Mouse (Mus musculus) midbrain, embryonic 15.5 days (tissue): ENCODE data around the gene Sgca. TPM values are rescaled to one million over a fixed set of nuclear protein-coding genes. Genes with fewer than 3 reads are reported as not detected.

Experiments
- ATAC-seq: fragments of 200-750 bp; cut with Nextera tagmentation; replicated peaks from 2 replicates; pipeline ENCODE4 v1.8.0; 2017; ENCODE audit warnings: moderate TSS enrichment
- H3K27ac ChIP-seq: fragments of 300-500 bp; sonication (generic); 2 replicates; pipeline ENCODE4 v1.5.1; 2015; ENCODE audit warnings: mild to moderate bottlenecking, inconsistent platforms
- H3K27me3 ChIP-seq: fragments of 300-500 bp; sonication (generic); replicated peaks from 2 replicates; pipeline ENCODE4 v1.6.1; 2015; ENCODE audit warnings: inconsistent platforms
- H3K36me3 ChIP-seq: fragments of 300-500 bp; sonication (generic); replicated peaks from 2 replicates; pipeline ENCODE4 v1.6.1; 2015; ENCODE audit warnings: inconsistent platforms
- H3K4me1 ChIP-seq: fragments of 300-500 bp; sonication (generic); 2 replicates; pipeline ENCODE4 v1.6.1; 2015; ENCODE audit warnings: inconsistent platforms
- H3K4me2 ChIP-seq: fragments of 300-500 bp; sonication (generic); 2 replicates; pipeline ENCODE4 v1.6.1; 2015; ENCODE audit warnings: inconsistent platforms, mild to moderate bottlenecking, moderate library complexity
- H3K4me3 ChIP-seq: fragments of 300-500 bp; sonication (generic); 2 replicates; pipeline ENCODE4 v1.5.1; 2015; ENCODE audit warnings: mild to moderate bottlenecking, inconsistent platforms
- H3K9ac ChIP-seq: fragments of 300-500 bp; sonication (generic); 2 replicates; pipeline ENCODE4 v1.6.1; 2015; ENCODE audit warnings: mild to moderate bottlenecking, inconsistent platforms
- H3K9me3 ChIP-seq: fragments of 300-500 bp; sonication (generic); 2 replicates; pipeline ENCODE4 v1.6.1; 2016; ENCODE audit warnings: inconsistent platforms
- WGBS: fragments of 180-500 bp; shearing (Covaris S2); methylation state at CpG from one replicate; pipeline ENCODE4 v1.1.7; 2015; ENCODE audit warnings: mixed read lengths; 5-methylcytosine and 5-hydroxymethylcytosine counted together
- polyA plus RNA-seq: library from polyadenylated mRNA; unstranded; fragments of >200 nt; fragmentation: Nextera tagmentation; extraction: Ambion mirVana; gene quantifications from 2 replicates; pipeline ENCODE4 v1.2.1, GENCODE M21; 2015

Gene Sgca
- polyA plus RNA-seq, 1 experiment from 2014 or later = not detected

GRCm38 (mm10) chr11:94990749-94991577, 14.8 kb upstream of the Sgca start, which contains the start of gene Ppp1r9b:
Gene Ppp1r9b, plus strand, starts transcription at chr11:94991035.
- under 1% methylated on average over 61 of the region's 69 CpGs for WGBS
- Histone ChIP-seq H3K4me3 (peak within 1 kb of the TSS; percentile 97), H3K9me3 (no peaks in the 10 kb centered on the region), H3K4me2 (peak within 1 kb of the TSS; percentile 98), H3K4me1 (peaks cover 63% of the 10 kb centered on the region), H3K27ac (peak within 1 kb of the TSS; percentile 96), H3K36me3 (no peaks in the 10 kb centered on the region), H3K27me3 (no peaks in the 10 kb centered on the region), H3K9ac (peak within 1 kb of the TSS; percentile 98)
- peak; percentile 81 for ATAC-seq

GRCm38 (mm10) chr11:94990102-94990748, 14.1 kb upstream of the Sgca start:
- peak overlapping the region; percentile 97 for H3K4me3 ChIP-seq
- ATAC-seq = no peak
- H3K27me3 ChIP-seq = no peaks in the 10 kb centered on the region
- no peaks in the 10 kb centered on the region for H3K36me3 ChIP-seq
- H3K4me2 ChIP-seq = peak overlapping the region; percentile 98
- no peaks in the 10 kb centered on the region for H3K9me3 ChIP-seq
- H3K27ac ChIP-seq = peak overlapping the region; percentile 96
- WGBS = 40% methylated on average over 6 of the region's 6 CpGs
- peak overlapping the region; percentile 98 for H3K9ac ChIP-seq
- peaks cover 56% of the 10 kb centered on the region for H3K4me1 ChIP-seq

DNA sequence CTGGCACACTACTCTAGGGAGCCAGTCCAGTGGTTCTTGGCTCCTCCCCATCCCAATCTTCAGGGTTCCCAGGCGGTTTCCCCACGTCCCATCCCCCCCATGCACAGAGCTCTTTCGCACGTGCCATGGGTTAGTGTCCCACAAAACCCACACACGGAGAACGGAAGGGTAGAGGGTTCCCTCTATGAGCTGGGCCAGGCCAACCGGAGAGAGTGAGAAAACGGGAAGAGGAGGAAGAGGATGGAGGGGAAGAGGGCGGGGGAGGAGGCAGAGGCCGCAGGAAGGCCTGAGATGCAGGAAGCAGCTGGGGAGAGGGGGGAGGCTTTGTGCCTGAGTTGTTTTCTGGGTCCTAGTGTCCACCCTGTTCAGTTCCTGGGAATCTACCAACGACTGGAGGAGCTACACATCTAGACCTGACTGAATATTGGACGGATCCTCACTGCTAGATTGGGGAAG, 13.5 kb upstream of the Sgca start:
- Histone ChIP-seq H3K9me3 (no peaks in the 10 kb centered on the region), H3K9ac (peak overlapping the region; percentile 68), H3K36me3 (no peaks in the 10 kb centered on the region), H3K27ac (peak overlapping the region; percentile 96), H3K4me1 (peaks cover 50% of the 10 kb centered on the region), H3K4me2 (peak overlapping the region; percentile 98), H3K4me3 (peak overlapping the region; percentile 97), H3K27me3 (no peaks in the 10 kb centered on the region)
- under 1% methylated on average over 12 of the region's 12 CpGs for WGBS
- peak; percentile 59 for ATAC-seq

DNA sequence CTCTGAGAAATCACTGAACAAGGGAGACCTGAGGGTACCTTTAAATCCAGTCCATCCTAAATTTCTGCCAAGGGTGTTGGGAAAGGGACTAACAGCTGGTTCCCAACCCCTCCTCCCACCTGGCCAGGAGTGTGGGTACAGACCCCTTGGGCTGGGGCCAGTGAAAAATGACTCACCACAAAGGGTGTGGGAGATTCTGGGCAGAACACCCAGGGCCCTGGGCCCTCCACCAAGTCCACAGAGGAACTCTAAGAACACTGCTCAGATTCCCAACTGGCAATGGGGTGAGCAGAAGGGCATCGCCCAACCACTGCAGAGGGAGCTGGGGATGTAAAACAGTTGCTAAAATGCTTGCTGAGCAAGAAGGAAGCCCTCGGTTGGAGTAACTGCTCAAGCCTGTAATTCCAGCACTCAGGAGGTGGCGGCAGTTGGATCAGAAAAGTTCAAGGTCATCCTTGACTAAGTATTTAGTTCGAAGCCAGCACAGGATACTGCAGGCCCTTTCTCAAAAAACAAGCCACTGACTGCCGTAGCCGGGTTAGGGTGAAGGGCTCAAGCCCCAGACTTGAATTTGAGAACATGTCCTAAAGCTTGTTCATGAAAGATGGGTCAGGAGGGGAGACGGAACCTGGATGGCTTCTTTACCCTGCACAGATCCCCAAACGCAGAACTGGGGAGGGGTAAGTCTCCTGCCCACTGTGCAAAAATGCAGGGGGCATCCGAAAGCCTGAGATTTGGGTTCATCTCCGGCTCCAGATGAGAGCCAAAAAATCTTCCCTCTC, 12.8 kb upstream of the Sgca start:
- WGBS = 20% methylated on average over 10 of the region's 10 CpGs
- Histone ChIP-seq H3K4me3 (peak overlapping the region; percentile 97), H3K4me1 (peaks cover 43% of the 10 kb centered on the region), H3K4me2 (peak overlapping the region; percentile 98), H3K36me3 (no peaks in the 10 kb centered on the region), H3K9me3 (no peaks in the 10 kb centered on the region), H3K27me3 (no peaks in the 10 kb centered on the region), H3K9ac (peak overlapping the region; percentile 68), H3K27ac (peak overlapping the region; percentile 96)
- ATAC-seq = no peak

GRCm38 (mm10) chr11:94987851-94988250, 11.7 kb upstream of the Sgca start:
- H3K36me3 ChIP-seq = no peaks in the 10 kb centered on the region
- peaks cover 32% of the 10 kb centered on the region for H3K4me1 ChIP-seq
- no peak overlapping the region for H3K27ac ChIP-seq
- H3K27me3 ChIP-seq = no peaks in the 10 kb centered on the region
- no peaks in the 10 kb centered on the region for H3K9me3 ChIP-seq
- H3K9ac ChIP-seq = no peak overlapping the region
- H3K4me3 ChIP-seq = no peak overlapping the region
- 85% methylated on average over 8 of the region's 8 CpGs for WGBS
- H3K4me2 ChIP-seq = no peak overlapping the region
- ATAC-seq = no peak

DNA sequence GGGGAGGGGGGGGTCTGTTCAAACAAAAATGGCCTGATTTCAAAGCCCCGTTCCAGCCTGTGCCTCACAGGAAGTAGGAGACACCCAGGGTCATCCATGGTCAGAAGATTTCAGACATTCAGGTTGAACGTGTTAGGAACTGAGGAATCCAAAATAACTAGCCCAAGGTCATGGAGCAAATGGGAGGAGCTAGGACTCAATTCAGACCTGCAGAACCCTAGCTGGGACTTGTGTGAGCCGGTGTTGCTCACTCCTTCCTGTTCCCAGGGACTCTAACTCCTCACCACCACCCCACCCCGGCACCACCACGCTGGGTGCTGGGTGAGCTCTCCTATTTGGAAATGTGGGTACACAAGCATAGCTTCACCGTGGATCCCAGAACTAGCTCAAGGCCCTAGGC, 11.2 kb upstream of the Sgca start:
- no peak for ATAC-seq
- H3K9ac ChIP-seq = no peak overlapping the region

DNA sequence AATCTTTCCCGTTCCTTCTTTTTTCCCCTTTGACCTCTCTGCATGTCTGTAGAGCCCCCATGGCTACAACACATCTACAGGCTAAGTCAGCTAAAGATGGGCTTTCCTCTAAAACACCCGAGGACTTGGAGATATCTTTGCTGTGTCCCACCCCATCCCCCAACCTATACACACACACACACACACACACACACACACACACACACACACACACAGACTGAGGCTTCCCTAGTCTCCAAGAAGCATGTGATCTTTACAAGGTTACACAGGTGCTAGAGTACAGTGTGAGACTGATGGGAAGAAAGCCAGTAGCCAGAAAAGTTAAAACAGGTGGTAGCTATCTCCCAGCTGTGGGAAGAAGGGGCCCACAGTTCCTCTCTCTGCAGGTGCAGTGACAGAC, 10.3 kb upstream of the Sgca start:
- H3K4me2 ChIP-seq = no peak overlapping the region
- no peak overlapping the region for H3K27ac ChIP-seq
- no peaks in the 10 kb centered on the region for H3K9me3 ChIP-seq
- ATAC-seq = no peak
- H3K36me3 ChIP-seq = no peaks in the 10 kb centered on the region
- no peaks in the 10 kb centered on the region for H3K27me3 ChIP-seq
- H3K9ac ChIP-seq = no peak overlapping the region
- 51% methylated on average over 2 of the region's 2 CpGs for WGBS
- H3K4me1 ChIP-seq = peaks cover 29% of the 10 kb centered on the region
- no peak overlapping the region for H3K4me3 ChIP-seq

More for the DNA sequence above, 11.2 kb upstream of the Sgca start:
- no peaks in the 10 kb centered on the region for H3K9me3 ChIP-seq
- 34% methylated on average over 6 of the region's 6 CpGs for WGBS
- H3K36me3 ChIP-seq = no peaks in the 10 kb centered on the region
- no peak overlapping the region for H3K4me2 ChIP-seq
- H3K4me3 ChIP-seq = no peak overlapping the region
- H3K4me1 ChIP-seq = peaks cover 29% of the 10 kb centered on the region
- H3K27me3 ChIP-seq = no peaks in the 10 kb centered on the region
- no peak overlapping the region for H3K27ac ChIP-seq

DNA sequence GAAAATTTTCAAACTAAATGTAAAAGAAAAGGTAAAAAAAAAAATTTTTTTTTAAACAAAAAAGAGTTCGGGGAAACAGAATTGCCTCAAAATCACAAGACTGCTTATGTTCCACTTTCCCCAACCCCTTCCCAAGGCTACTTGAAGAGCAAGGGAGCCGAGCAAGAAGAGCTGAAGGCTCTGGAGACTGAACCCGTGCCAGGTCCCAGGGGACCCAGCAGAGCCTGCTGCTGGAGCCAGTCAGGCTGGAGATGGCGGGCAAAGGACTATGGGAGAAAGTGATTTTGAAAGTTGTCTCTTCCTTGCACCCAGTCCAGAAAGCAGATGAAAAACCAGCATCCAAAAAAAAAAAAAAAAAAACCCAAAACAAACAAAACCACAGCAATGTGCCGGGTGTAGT, 9.7 kb upstream of the Sgca start:
- Histone ChIP-seq H3K4me2 (no peak overlapping the region), H3K9ac (no peak overlapping the region), H3K27ac (no peak overlapping the region), H3K4me1 (peaks cover 29% of the 10 kb centered on the region), H3K27me3 (no peaks in the 10 kb centered on the region), H3K4me3 (no peak overlapping the region), H3K9me3 (no peaks in the 10 kb centered on the region), H3K36me3 (no peaks in the 10 kb centered on the region)
- 74% methylated on average over 5 of the region's 5 CpGs for WGBS
- ATAC-seq = no peak

- no peak overlapping the region for H3K4me3 ChIP-seq
- no peak overlapping the region for H3K4me2 ChIP-seq
- peaks cover 24% of the 10 kb centered on the region for H3K4me1 ChIP-seq
- no peak overlapping the region for H3K9ac ChIP-seq
- no peaks in the 10 kb centered on the region for H3K9me3 ChIP-seq
- H3K27me3 ChIP-seq = no peaks in the 10 kb centered on the region
- H3K27ac ChIP-seq = no peak overlapping the region
- 60% methylated on average over 1 of the region's 1 CpGs for WGBS
- H3K36me3 ChIP-seq = no peaks in the 10 kb centered on the region
- ATAC-seq = no peak
Observed at GRCm38 (mm10) chr11:94985140-94985539, 9.0 kb upstream of the Sgca start.

DNA sequence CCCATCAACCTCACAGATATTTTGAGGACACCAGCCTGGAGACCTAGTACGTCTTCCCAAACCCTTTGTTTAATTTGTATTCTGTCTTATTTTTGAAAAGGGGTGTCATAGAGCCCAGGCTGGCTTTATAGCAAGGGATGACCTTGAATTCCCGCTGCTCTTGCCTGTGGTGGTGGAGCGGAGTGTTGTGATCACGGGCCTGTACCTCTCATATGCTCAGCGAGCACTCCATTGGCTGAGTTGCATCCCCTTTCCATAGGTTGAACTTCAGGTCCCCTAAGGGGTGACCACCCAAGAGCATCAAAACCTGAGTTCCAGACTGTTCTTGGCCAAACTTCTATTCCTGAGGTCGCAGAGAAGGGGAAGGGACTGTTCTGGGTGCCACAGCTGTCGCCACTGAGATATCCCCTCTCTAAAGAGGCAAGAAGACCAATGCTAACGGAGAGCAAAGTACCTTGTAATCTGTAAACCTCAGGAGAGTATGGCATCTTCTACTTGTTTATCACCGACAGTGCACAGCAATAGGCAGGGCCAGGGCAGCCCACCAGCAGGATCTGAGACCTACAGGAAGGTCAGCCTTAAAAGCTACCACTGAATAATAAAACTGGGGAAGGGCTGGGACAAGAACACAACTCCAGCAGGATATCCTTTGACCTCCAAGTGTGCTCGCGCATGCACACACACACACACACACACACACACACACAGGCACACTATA, 3.5 kb upstream of the Sgca start:
- peak overlapping the region; percentile 91 for H3K27ac ChIP-seq
- H3K4me1 ChIP-seq = peaks cover 22% of the 10 kb centered on the region
- H3K4me2 ChIP-seq = peak overlapping the region; percentile 49
- 77% methylated on average over 11 of the region's 11 CpGs for WGBS
- H3K27me3 ChIP-seq = no peaks in the 10 kb centered on the region
- no peaks in the 10 kb centered on the region for H3K36me3 ChIP-seq
- peak overlapping the region; percentile 24 for H3K4me3 ChIP-seq
- H3K9me3 ChIP-seq = no peaks in the 10 kb centered on the region
- ATAC-seq = peak; percentile 34
- H3K9ac ChIP-seq = no peak overlapping the region

DNA sequence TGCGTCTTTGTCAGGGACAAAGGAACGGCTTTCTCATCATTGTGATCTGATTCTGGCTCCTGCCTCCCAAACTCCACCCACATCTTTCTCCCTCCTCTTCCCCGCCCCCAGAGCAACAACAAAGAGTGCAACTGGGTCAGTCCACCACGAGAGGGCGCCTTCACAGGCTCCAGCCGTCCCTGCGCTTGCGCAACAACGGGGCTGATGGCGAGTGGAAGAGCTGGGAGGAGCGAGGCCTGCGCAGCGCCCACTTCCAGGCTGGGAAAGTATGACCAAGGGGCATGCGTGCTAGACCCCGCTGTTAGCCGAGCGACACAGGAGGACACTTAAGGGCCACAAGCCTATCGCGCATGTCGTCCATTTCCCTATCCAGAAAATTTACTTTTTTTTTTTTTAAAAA, 2.8 kb upstream of the Sgca start:
- WGBS = under 1% methylated on average over 20 of the region's 20 CpGs
- peak overlapping the region; percentile 91 for H3K27ac ChIP-seq
- H3K4me1 ChIP-seq = peaks cover 22% of the 10 kb centered on the region
- no peaks in the 10 kb centered on the region for H3K9me3 ChIP-seq
- H3K27me3 ChIP-seq = no peaks in the 10 kb centered on the region
- H3K4me2 ChIP-seq = peak overlapping the region; percentile 49
- H3K36me3 ChIP-seq = no peaks in the 10 kb centered on the region
- H3K4me3 ChIP-seq = peak overlapping the region; percentile 24
- peak overlapping the region; percentile 36 for H3K9ac ChIP-seq
- peak; percentile 97 for ATAC-seq
